Mouse (Mus musculus) liver, postnatal 0 days (tissue): ENCODE data around the gene Gse1. TPM values are rescaled to one million over a fixed set of nuclear protein-coding genes. Genes with fewer than 3 reads are reported as not detected.

Experiments used
- ATAC-seq: fragments of 200-750 bp; cut with Nextera tagmentation; 2 replicates; pipeline ENCODE4 v1.8.0; 2017; ENCODE audit warnings: mild to moderate bottlenecking, moderate library complexity
- DNase-seq: peaks from one replicate; pipeline ENCODE4 v3.0.0-alpha.2; 2016
- H3K27ac ChIP-seq: fragments of 300-500 bp; sonication (generic); 2 replicates; pipeline ENCODE4 v1.5.1; 2014; ENCODE audit warnings: antibody characterized with exemption, moderate library complexity, mild to moderate bottlenecking, low read depth
- H3K27me3 ChIP-seq: fragments of 300-500 bp; sonication (generic); 2 replicates; pipeline ENCODE4 v1.6.1; 2014; ENCODE audit warnings: low read length, control low read depth, mixed read lengths; ENCODE audit not compliant: insufficient read depth
- H3K36me3 ChIP-seq: fragments of 300-500 bp; sonication (generic); replicated peaks from 2 replicates; pipeline ENCODE4 v1.6.1; 2014; ENCODE audit warnings: mild to moderate bottlenecking, control low read depth, low read length, moderate library complexity, mixed read lengths; ENCODE audit not compliant: insufficient read depth
- H3K4me1 ChIP-seq: fragments of 300-500 bp; sonication (generic); 2 replicates; pipeline ENCODE4 v1.6.1; 2014; ENCODE audit warnings: antibody characterized with exemption, mild to moderate bottlenecking, control low read depth; ENCODE audit not compliant: insufficient read depth
- H3K4me2 ChIP-seq: fragments of 300-500 bp; sonication (generic); 2 replicates; pipeline ENCODE4 v1.6.1; 2014; ENCODE audit warnings: low read depth, mild to moderate bottlenecking, low read length, moderate library complexity, mixed read lengths
- H3K4me3 ChIP-seq: fragments of 300-500 bp; sonication (generic); 2 replicates; pipeline ENCODE4 v1.5.1; 2014; ENCODE audit warnings: low read depth, low read length
- H3K9ac ChIP-seq: fragments of 300-500 bp; sonication (generic); replicated peaks from 2 replicates; pipeline ENCODE4 v1.6.1; 2014; ENCODE audit warnings: mild to moderate bottlenecking, moderate library complexity
- H3K9me3 ChIP-seq: fragments of 300-500 bp; sonication (generic); 2 replicates; pipeline ENCODE4 v1.6.1; 2016; ENCODE audit warnings: mild to moderate bottlenecking, control low read depth, low read length, mixed read lengths
- CTCF ChIP-seq: sonication (generic); IDR thresholded peaks from 2 replicates; pipeline ENCODE4 v1.5.1; 2016; ENCODE audit warnings: antibody characterized with exemption, low read depth
- EP300 ChIP-seq: IDR thresholded peaks from 2 replicates; pipeline ENCODE4 v1.6.1; 2016; ENCODE audit warnings: antibody characterized with exemption, low read depth, mild to moderate bottlenecking
- WGBS: fragments of 180-500 bp; shearing (Covaris S2); extraction: QIAGEN DNeasy Blood & Tissue Kit; methylation state at CpG from one replicate; pipeline ENCODE4 v1.1.7; 2014; ENCODE audit not compliant: insufficient replicate concordance; 5-methylcytosine and 5-hydroxymethylcytosine counted together
- polyA plus RNA-seq: library from polyadenylated mRNA; unstranded; fragments of >200 nt; fragmentation: Nextera tagmentation; extraction: Ambion mirVana; gene quantifications from 2 replicates; pipeline ENCODE4 v1.2.1, GENCODE M21; 2015

Gene Gse1
- polyA plus RNA-seq, 1 experiment from 2014 or later = 7.7 TPM

DNA sequence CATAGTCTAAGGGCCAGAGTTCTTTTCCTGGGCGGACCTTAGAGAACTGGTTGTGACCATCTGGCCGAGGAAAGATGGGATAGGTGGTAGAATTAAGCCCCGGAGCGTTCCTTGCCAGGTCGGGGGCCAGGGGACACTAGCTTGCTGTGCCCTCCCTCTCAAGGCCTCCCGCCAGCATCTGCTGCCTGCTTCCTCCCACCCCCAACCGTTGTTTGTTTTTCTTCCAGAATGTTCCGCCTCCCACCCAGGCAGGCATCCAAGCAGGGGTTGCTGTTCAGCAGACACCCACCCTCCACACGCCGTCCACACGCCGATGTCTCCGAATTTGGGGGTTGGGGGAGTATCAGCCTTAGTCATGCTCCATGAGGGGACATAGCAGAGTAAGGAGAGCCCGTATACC is 49.8 kb downstream of the Gse1 start:
- no peak for DNase-seq
- TF ChIP-seq EP300 = no peak
- no peak for TF ChIP-seq CTCF
- Histone ChIP-seq H3K9me3 (no peaks in the 10 kb centered on the region), H3K4me3 (no peak overlapping the region), H3K27me3 (no peaks in the 10 kb centered on the region), H3K9ac (no peak overlapping the region), H3K27ac (no peak overlapping the region), H3K4me1 (peaks cover 19% of the 10 kb centered on the region), H3K4me2 (no peak overlapping the region), H3K36me3 (no peaks in the 10 kb centered on the region)
- WGBS = 68% methylated on average over 14 of the region's 14 CpGs
- ATAC-seq = no peak

DNA sequence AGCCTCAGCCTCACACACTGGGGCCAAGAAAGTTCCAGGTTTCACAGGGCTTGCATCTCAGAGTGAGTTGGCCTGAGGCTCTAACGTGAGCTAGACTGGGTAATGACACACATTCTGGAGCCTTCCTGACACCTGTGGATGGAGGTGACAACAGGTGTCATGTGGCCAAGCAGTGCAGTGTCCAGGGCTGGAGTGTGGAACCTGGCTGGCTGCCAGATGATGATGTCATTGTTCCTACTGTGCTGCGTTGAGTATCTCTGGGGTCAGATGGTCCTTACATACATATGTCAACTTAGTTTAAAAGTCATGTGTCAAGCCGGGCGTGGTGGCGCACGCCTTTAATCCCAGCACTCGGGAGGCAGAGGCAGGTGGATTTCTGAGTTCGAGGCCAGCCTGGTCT is 51.2 kb downstream of the Gse1 start:
- Histone ChIP-seq H3K9ac (no peak overlapping the region), H3K4me2 (no peak overlapping the region), H3K4me1 (peaks cover 20% of the 10 kb centered on the region), H3K27ac (no peak overlapping the region), H3K36me3 (no peaks in the 10 kb centered on the region), H3K4me3 (no peak overlapping the region), H3K27me3 (no peaks in the 10 kb centered on the region), H3K9me3 (no peaks in the 10 kb centered on the region)
- 78% methylated on average over 7 of the region's 8 CpGs for WGBS
- TF ChIP-seq EP300 = no peak
- no peak for TF ChIP-seq CTCF
- peak; percentile 41 for ATAC-seq
- DNase-seq = peak; percentile 76

DNA sequence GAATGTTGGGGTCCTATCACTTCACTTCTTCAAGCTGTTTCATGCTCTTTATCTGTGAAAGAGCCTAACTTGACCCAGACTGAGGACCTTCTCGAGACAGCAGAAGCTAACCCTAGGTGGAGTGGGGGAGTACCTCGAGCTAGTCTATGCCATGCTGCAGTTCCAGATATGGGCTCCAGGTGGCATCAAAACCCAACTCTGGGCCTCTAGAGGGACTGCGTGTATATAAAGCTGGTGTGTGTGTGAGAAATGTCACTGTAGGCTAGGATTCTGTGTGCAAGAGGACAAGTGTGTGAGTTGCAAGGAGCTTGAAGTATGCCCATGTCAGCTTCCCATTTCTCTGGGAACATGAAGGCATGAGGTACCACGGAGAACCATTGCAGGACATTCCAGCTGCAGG is 53.2 kb downstream of the Gse1 start:
- DNase-seq (peak; percentile 83), ATAC-seq (peak; percentile 32; the same call in 1 of the 2 replicates)
- Histone ChIP-seq H3K4me1 (peaks cover 28% of the 10 kb centered on the region), H3K36me3 (no peaks in the 10 kb centered on the region), H3K9ac (no peak overlapping the region), H3K4me2 (no peak overlapping the region), H3K4me3 (no peak overlapping the region), H3K27ac (no peak overlapping the region), H3K9me3 (no peaks in the 10 kb centered on the region), H3K27me3 (no peaks in the 10 kb centered on the region)
- TF ChIP-seq CTCF (peak; percentile 96), EP300 (no peak)
- 22% methylated on average over 4 of the region's 4 CpGs for WGBS

DNA sequence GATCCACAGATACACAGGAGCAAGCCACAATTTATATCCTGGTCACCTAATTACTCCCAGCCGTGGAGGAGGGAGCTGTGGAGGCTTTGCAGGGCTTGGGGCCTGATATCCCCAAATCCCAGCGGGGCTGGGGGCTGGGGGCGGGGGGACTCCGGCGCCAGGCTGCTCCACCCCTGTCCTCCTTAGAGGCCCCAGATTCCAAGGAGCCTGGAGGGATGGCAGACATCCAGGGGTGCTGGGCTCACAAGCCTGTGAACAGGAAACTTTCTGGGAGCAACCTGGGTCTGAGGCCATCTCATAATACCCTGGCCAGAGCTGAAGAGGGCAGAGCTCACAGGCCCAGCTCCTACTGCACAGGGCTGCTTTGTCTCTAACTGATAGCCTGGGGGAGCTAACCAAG is 54.2 kb downstream of the Gse1 start:
- Histone ChIP-seq H3K9me3 (no peaks in the 10 kb centered on the region), H3K27me3 (no peaks in the 10 kb centered on the region), H3K9ac (no peak overlapping the region), H3K4me1 (peaks cover 19% of the 10 kb centered on the region), H3K27ac (no peak overlapping the region), H3K4me3 (no peak overlapping the region), H3K36me3 (no peaks in the 10 kb centered on the region), H3K4me2 (no peak overlapping the region)
- 65% methylated on average over 5 of the region's 5 CpGs for WGBS
- DNase-seq (no peak), ATAC-seq (no peak)
- no peak for TF ChIP-seq CTCF
- no peak for TF ChIP-seq EP300

DNA sequence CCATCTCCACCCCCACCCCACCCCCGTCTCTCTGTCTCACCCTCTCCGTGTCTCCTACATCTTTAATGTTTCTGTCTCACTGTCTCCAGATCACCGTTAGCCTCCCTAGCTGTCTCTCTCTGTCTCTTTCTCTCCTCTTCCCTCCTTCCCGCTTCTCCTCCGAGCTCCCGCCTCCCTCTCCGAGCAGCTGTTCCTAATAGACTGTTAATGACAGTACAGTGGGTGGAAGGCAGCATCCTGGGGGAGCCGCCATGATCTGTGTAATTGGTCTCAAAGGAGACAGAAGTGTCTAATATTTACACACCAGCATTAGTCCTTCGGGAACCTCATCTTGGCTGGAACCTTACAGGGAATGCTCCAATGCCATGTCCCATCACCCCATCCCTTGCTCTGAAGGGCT is 56.0 kb downstream of the Gse1 start:
- peaks cover 31% of the 10 kb centered on the region for H3K4me1 ChIP-seq
- WGBS = 72% methylated on average over 9 of the region's 9 CpGs
- H3K9me3 ChIP-seq = no peaks in the 10 kb centered on the region
- H3K4me2 ChIP-seq = no peak overlapping the region
- DNase-seq (no peak), ATAC-seq (no peak)
- TF ChIP-seq CTCF = no peak
- TF ChIP-seq EP300 = no peak
- no peak overlapping the region for H3K27ac ChIP-seq
- no peak overlapping the region for H3K4me3 ChIP-seq
- H3K27me3 ChIP-seq = no peaks in the 10 kb centered on the region
- H3K36me3 ChIP-seq = no peaks in the 10 kb centered on the region
- H3K9ac ChIP-seq = no peak overlapping the region; the same call in 1 of the 2 replicates

DNA sequence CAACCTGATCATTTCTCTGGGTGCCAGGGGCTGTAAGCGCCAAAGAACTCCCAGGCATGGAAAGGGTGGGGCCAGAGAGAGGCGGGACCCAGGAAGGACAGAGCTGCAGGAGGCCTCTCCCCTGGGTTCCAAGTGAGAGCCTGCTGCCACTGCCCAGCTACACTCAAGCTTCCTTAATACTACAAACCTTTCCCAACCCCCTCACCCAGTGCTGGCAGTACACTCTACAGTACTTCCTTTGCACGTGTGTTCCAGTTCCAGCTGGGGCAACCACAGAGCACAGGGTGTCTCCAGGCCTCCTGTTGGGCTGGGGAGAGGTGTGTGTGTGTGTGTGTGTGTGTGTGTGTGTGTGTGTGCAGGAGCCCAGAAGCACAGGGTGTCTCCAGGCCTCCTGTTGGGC is 56.8 kb downstream of the Gse1 start:
- 0 out of 2 replicates have a peak overlapping the region, but pooled peaks have one; percentile 9 for H3K27ac ChIP-seq
- no peak overlapping the region for H3K4me3 ChIP-seq
- no peaks in the 10 kb centered on the region for H3K9me3 ChIP-seq
- TF ChIP-seq EP300 = no peak
- no peak overlapping the region; the same call in 1 of the 2 replicates for H3K9ac ChIP-seq
- peaks cover 38% of the 10 kb centered on the region for H3K4me1 ChIP-seq
- 3% methylated on average over 3 of the region's 3 CpGs for WGBS
- H3K36me3 ChIP-seq = no peaks in the 10 kb centered on the region
- no peaks in the 10 kb centered on the region for H3K27me3 ChIP-seq
- DNase-seq = peak; percentile 65
- no peak overlapping the region for H3K4me2 ChIP-seq
- ATAC-seq = peak; percentile 62

DNA sequence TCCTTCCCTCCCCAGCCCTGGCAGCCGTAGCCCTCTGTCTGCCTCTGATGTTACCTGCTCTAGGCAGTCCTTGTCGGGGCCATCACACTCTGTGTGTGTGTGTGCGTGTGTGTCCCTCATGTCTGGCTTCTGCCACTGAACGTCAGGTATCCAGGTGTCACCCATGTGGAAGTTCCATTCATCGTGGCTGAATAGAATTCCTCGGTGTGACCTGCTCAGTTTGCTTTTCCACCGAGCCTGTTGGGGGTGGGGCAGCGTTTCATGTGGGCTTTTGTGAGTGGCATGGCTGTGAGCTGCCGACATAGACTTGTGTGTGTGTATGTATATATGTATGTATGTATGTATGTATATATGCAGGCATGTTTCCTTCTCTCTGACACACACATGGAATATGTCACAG is 57.6 kb downstream of the Gse1 start:
- H3K9me3 ChIP-seq = no peaks in the 10 kb centered on the region
- no peak overlapping the region for H3K4me3 ChIP-seq
- no peak overlapping the region for H3K4me2 ChIP-seq
- H3K9ac ChIP-seq = no peak overlapping the region
- WGBS = 71% methylated on average over 9 of the region's 9 CpGs
- ATAC-seq (no peak), DNase-seq (no peak)
- no peaks in the 10 kb centered on the region for H3K36me3 ChIP-seq
- TF ChIP-seq EP300 (no peak), CTCF (no peak)
- no peaks in the 10 kb centered on the region for H3K27me3 ChIP-seq
- no peak overlapping the region for H3K27ac ChIP-seq
- H3K4me1 ChIP-seq = peaks cover 45% of the 10 kb centered on the region
